Mouse (Mus musculus) adrenal gland, adult 18-20 months (tissue): Measurements from ENCODE around the gene Rnf19b. TPM values are rescaled to one million over a fixed set of nuclear protein-coding genes. Genes with fewer than 3 reads are reported as not detected.
A peak's percentile ranks its signal among the peaks of the same experiment; 100 is the strongest.

ENCODE experiments used
- DNase-seq, 2 experiments: peaks; one replicate each; pipeline ENCODE4 v3.0.0; 2021 to 2022; ENCODE audit warnings: low spot score in 2 of 2
- long read RNA-seq, 2 experiments: library from polyadenylated mRNA; stranded (forward); transcript quantifications; one replicate each; pipeline ENCODE4 v2.0.0; 2021
- total RNA-seq, 2 experiments: library from RNA; stranded (reverse); gene quantifications; 1 replicate in 1 of 2; 2 replicates in 1 of 2; pipeline ENCODE4 v1.2.3; 2021

The Rnf19b gene
- 10 to 100 TPM; 28.6 to 41.3 TPM for total RNA-seq
- long read RNA-seq, experiment 1, transcript Rnf19b-206 (9 exons, 2,532 nt) = major isoform, 17 of 20 reads
- long read RNA-seq, experiment 1, partial matches to known transcripts = 0 of 20 reads
- long read RNA-seq, experiment 1, other reads (novel, unspliced or antisense) = 1 of 20 reads
- long read RNA-seq, experiment 2, transcript Rnf19b-206 (9 exons, 2,532 nt) = major isoform, 30 of 35 reads
- long read RNA-seq, experiment 2, partial matches to known transcripts = 3 of 35 reads
- long read RNA-seq, experiment 2, other reads (novel, unspliced or antisense) = 2 of 35 reads

DNA sequence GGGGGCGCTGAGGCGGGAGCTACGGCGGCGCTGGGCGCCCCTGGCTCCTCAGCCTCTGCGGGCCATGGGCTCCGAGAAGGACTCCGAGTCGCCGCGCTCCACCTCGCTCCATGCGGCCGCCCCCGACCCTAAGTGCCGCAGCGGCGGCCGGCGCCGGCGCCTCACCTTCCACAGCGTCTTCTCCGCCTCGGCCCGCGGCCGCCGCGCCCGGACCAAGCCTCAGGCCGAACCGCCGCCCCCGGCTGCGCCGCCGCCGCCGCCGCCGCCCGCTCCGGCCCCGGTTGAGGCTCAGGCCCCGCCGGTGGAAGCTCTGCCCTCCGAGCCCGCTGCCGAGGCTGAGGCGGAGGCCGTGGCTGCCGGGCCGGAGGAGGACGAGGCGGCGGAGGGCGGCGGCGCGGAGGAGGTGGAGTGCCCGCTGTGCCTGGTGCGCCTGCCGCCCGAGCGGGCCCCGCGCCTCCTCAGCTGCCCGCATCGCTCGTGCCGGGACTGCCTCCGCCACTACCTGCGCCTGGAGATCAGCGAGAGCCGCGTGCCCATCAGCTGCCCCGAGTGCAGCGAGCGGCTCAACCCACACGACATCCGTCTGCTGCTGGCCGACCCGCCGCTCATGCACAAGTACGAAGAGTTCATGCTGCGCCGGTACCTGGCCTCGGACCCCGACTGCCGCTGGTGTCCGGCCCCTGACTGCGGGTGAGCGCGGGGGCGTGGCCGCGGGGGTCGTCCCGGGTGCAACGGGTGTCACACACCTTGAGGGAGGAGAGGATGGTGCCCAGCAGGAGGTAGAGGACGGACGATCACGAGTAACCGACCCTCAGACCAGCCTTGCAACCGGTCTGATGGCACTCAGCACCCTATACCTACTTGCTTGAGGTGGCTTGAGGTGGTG, at the start of gene Rnf19b:
Gene Rnf19b, plus strand, starts transcription at position 65 of the 886 bp plus-strand sequence.
- peak in 1 of 2 experiments; percentile 63 for DNase-seq

DNA sequence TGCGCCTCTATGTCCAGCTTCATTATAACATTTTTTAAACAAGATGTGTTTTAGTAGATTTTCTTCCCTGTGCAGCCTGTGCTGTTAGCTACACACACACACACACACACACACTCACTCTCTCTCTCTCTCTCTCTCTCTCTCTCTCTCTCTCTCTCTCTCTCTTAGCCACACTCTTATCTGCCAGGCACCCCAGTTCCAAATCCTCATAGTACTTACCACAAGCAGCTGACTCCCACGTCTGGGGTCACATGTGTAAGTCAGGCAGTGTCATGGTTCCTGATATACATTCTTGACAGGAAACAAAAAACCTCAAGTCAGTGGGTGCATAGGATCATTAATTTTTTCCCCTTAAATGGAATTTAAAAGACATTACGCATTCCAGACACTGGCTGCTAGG, 49.4 kb upstream of the Rnf19b start:
- DNase-seq = no peak

- DNase-seq = no peak
These were observed 48.5 kb upstream of the Rnf19b start for GRCm38 (mm10) chr4:129009521-129009920.

DNA sequence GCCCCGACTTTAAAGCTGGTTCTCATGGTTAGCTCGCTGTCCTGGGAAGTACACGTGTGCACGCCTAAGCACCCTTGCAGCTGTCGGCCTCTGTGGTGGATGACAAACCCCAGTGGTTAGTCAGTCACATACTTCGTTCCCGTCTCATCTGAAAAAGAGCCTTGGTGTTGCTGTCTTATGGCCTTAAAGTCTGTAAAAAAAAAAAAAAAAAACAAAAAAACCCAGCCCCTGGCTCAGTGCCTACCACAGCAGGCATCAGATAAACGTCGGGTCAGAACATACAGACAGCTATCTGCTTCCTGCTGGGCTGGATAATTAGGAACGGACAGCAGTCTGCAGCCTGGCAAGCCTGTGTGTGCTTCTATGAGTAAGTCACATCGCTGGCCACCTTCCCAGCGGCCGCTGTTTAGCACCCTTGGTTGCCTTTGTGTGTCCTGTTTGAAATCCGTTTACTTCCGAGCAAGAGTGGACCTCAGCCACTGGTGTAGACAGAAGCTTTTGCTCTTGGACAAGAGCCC, 46.4 kb upstream of the Rnf19b start:
- DNase-seq = no peak

GRCm38 (mm10) chr4:129013151-129013864, 44.8 kb upstream of the Rnf19b start:
- no peak for DNase-seq

GRCm38 (mm10) chr4:129016329-129016728, 41.7 kb upstream of the Rnf19b start:
- no peak for DNase-seq

DNA sequence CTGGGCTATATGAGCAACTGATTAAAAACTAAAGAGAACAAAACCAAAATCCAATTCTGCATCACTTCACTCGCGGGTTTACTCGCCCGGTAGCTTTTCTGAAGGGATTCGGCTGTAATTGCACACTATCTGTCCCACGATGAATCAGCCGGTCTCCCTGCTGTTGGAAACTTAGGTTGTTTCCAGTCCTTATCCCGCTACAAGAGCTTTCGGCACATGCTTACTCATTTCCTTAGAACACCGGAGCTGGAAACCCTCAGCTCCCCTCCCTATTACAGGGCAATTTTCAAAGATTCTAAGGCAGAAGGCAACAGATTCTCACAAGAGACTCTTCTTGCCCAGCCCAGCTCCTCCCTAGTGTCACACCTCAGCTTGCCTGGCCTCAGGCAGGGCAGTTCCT, 40.9 kb upstream of the Rnf19b start:
- DNase-seq = no peak

DNA sequence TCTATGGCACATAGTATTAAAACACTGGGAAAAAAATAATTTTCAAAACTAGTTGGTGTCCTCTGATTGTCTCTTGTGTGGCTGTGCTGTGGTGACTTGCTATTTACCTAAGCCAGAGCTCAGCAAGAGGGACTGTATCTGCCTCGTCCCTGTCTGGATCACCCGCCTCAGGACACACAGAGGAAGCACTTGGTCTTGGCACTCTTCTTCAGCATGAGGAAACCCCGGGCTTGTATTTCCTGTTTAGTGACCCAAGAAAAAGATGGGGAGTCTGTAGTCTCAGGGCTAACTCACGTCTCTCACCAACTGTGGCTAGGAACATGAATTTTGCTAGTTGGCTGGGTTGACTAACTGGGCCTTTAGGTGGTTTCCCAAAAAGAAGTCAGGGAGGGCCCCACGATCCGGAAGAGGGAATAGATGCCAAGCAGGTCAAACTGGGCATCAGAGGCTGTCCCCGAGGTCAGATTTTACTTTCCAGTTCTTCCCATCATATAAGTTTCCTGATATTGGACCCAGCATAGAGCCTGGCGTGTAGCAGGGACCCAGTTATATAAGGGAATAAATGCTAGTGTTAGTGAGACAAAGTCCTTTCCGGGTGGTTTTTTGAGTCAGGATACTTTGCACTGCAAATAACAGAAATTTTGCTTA, 39.2 kb upstream of the Rnf19b start:
- no peak for DNase-seq

DNA sequence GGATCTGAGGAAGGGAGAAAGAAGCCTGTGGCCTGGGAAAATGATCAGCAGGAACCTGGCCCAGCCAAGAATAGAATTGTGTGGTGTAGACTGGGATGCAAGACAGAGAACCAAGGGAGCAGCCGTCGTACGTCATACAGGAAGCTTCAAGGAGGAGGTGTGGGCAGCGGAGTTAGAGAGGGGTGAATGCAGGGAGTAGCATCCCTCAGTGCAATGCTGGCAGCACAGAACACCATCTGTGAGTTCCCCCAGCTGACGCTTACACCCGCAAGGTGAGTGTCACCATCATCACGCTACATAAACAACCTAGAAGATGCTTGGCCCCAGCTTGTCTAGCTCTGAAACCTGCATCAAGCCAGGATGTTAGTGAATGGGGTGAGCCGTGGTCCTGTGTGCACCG, 38.3 kb upstream of the Rnf19b start:
- no peak for DNase-seq

DNA sequence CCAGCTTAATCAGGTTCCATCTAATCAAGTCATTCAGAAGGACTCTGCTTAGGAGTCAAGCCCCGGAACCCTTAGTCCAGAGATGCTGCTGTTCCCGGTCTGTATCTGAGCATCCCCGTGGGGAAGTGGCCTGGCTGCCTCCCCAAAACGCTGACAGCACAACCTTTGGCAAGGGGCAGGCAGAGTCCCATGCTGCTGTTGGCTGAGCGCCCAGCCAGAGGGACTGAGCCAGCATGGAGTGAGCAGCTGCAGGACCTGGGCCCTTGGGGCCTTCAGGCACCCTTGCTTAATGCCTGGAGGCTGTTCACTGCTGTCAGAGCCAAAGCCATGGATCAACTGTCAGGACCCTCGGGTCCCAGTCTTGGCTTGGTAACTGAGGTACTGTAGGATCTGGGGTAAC, 37.6 kb upstream of the Rnf19b start:
- peak; percentile 72 to 81 for DNase-seq

- DNase-seq = no peak
These were observed 36.6 kb upstream of the Rnf19b start for GRCm38 (mm10) chr4:129021426-129021825.

GRCm38 (mm10) chr4:129021886-129022285, 36.2 kb upstream of the Rnf19b start:
- DNase-seq = no peak

DNA sequence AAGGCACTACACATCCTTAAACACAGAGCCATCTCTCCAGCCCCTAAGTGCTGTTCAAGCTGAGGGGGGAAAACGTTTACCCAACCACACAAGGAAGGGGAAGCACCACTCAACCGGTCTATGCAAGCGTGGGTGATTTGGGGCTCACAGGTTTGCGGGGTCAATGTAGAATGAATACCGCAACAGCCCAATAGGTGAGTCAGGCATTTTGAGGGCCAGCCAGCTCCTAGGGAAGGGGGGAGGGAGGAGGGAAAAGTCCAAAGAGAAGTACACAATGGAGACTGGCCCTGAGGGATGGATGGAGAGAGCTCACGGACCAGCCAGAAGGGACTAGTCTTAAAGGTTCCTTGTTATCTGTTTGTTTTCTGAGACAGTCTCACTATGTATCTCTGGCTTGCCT, 34.2 kb upstream of the Rnf19b start:
- DNase-seq = no peak

DNA sequence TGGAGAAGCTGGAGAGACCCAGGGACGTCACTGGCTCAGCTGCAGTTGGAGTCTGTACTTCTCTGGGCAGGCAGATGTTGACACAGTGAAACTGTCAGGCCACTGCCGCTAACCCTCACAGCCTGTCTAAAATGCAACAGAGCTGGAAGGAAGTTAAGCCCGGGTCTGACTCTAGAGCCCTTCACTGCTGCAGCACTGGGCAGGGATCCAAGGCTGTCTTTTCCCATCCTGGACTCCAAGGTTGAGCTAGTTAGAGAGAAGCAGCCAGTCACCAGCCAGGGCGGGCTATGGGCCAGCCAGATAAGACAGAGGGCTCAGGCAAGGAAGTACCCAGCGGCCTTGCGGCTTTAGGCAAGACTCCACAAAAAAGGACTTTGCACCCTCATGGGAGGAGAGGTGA, 33.3 kb upstream of the Rnf19b start:
- DNase-seq = peak; percentile 71 to 82

GRCm38 (mm10) chr4:129025707-129026106, 32.4 kb upstream of the Rnf19b start:
- no peak for DNase-seq

DNA sequence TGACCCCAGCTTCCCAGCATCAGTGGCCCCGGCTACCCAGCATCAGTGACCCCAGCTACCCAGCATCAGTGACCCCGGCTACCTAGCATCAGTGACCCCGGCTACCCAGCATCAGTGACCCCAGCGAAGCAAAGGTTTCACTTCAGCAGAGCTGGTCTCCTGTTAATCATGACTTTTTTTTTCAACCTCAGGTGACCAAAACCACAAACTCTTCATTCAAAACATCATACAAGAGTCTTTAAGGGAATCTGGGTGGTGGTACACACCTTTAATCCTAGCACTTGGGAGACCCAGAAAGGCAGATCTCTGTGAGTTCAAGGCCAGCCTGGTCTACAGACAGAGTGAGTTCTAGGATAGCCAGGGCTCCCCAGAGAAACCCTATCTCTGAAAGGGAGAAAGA, 27.3 kb upstream of the Rnf19b start:
- no peak for DNase-seq

DNA sequence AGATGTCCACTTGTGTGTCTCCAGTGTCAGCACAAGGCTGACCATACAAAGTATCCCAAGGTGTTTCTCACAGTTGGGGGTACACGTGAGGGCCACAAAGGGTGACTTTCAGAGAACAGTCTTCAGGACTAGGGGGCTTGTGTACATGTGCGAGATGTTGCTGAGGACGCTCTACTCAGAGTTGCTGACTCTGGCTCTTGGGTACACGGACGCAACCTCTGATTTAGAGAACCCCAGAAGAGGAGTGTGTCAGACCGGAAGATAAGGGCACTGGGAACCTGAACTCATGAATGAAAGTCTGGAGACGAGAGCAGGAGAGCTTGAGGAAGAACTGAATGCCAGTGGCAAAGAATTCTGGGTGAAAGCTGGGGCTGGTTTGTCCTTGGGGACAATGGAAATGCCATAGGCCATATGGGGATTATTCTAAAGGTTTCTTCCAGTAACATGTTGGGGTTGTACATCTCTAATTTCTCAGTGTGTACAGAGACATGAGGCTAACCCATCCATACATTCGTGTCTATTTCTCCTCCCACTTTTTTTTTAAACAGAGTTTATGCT, 26.6 kb upstream of the Rnf19b start:
- no peak for DNase-seq

GRCm38 (mm10) chr4:129032133-129032962, 25.7 kb upstream of the Rnf19b start:
- no peak for DNase-seq
